Mouse (Mus musculus): ENCODE measurements around the gene Cdv3.
"Not testable (repeated sequence)": the region's sequence is repeated elsewhere in the genome, so short reads cannot be mapped to it uniquely, and the experiment has no call there.

Gene Cdv3

GRCm38 (mm10) chr9:103372271-103373010 is 6.8 kb upstream of the Cdv3 start:
- no peak for DNase-seq (ENCODE audit: low spot score)

GRCm38 (mm10) chr9:103369951-103370350 is 4.3 kb upstream of the Cdv3 start:
- no peak for DNase-seq (ENCODE audit: low spot score)

- DNase-seq (ENCODE audit: low spot score): no peak
Measured at GRCm38 (mm10) chr9:103366356-103366755, 716 bp upstream of the Cdv3 start.

GRCm38 (mm10) chr9:103364601-103365289 is 895 bp downstream of the Cdv3 start:
- DNase-seq (ENCODE audit: low spot score): peak; percentile 53

- DNase-seq (ENCODE audit: low spot score): peak; percentile 38
Measured at GRCm38 (mm10) chr9:103363730-103364417, 1.8 kb downstream of the Cdv3 start.

- no peak for DNase-seq (ENCODE audit: low spot score)
Measured at GRCm38 (mm10) chr9:103363088-103363487, 2.6 kb downstream of the Cdv3 start.

GRCm38 (mm10) chr9:103360642-103361041 is 5.0 kb downstream of the Cdv3 start:
- no peak for DNase-seq (ENCODE audit: low spot score)

GRCm38 (mm10) chr9:103358545-103358944 is 7.1 kb downstream of the Cdv3 start:
- no peak for DNase-seq (ENCODE audit: low spot score)

- DNase-seq (ENCODE audit: low spot score): peak; percentile 56
Measured at GRCm38 (mm10) chr9:103357893-103358292, 7.7 kb downstream of the Cdv3 start.

GRCm38 (mm10) chr9:103353500-103354260 is 12.0 kb downstream of the Cdv3 start:
- not testable (repeated sequence) for DNase-seq (ENCODE audit: low spot score)

- no peak for DNase-seq (ENCODE audit: low spot score)
Measured at GRCm38 (mm10) chr9:103348791-103349190, 16.8 kb downstream of the Cdv3 start.

GRCm38 (mm10) chr9:103347996-103348490 is 17.6 kb downstream of the Cdv3 start:
- DNase-seq (ENCODE audit: low spot score): no peak

GRCm38 (mm10) chr9:103347045-103347444 is 18.6 kb downstream of the Cdv3 start:
- DNase-seq (ENCODE audit: low spot score): no peak

- DNase-seq (ENCODE audit: low spot score): no peak
Measured at GRCm38 (mm10) chr9:103336912-103337311, 28.7 kb downstream of the Cdv3 start.

- DNase-seq (ENCODE audit: low spot score): no peak
Measured at GRCm38 (mm10) chr9:103332663-103333062, 33.0 kb downstream of the Cdv3 start.

GRCm38 (mm10) chr9:103326449-103326848 is 39.2 kb downstream of the Cdv3 start:
- DNase-seq (ENCODE audit: low spot score): peak; percentile 84

GRCm38 (mm10) chr9:103324678-103325077 is 41.0 kb downstream of the Cdv3 start:
- no peak for DNase-seq (ENCODE audit: low spot score)

GRCm38 (mm10) chr9:103309832-103310231 is 55.8 kb downstream of the Cdv3 start:
- DNase-seq (ENCODE audit: low spot score): no peak

GRCm38 (mm10) chr9:103305332-103306041 is 60.2 kb downstream of the Cdv3 start:
- DNase-seq (ENCODE audit: low spot score): peak; percentile 42

- peak; percentile 91 for DNase-seq (ENCODE audit: low spot score)
Measured at GRCm38 (mm10) chr9:103304927-103305326, 60.7 kb downstream of the Cdv3 start, which contains the start of the genes 1300017J02Rik and Topbp1. TSS of gene 1300017J02Rik (minus strand) at chr9:103305082. TSS of gene Topbp1 (plus strand) at chr9:103305215.
